Mouse (Mus musculus) brain, adult 2 months (tissue): ENCODE data around the gene Mcoln1.
A peak's percentile ranks its signal among the peaks of the same experiment; 100 is the strongest.

ENCODE experiments used
- DNase-seq: peaks from one replicate; pipeline ENCODE4 v3.0.0; 2011; ENCODE audit warnings: low read depth, low spot score

Mcoln1 gene

GRCm38 (mm10) chr8:3498583-3498982 lies 1.7 kb upstream of the Mcoln1 start:
- DNase-seq, result no peak

DNA sequence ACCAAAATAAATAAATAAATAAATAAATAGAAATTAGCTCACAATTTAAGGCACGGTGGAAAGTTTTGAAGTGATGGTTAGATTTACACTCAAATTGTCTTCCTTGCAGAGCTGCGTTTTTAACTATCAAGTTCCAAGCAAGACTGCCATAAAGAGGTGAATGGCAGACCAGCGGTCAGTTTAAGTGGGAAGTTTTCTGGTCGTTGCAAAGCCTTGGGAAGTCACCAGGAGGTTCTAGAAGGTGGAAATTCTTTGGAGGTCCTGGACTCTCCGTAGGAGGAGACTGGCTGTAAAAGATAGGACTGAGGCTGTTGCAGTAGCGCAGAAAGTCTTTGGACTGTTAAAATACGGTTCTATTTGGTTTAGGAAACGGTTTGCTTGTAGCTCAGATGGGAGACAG lies 506 bp upstream of the Mcoln1 start:
- no peak for DNase-seq

GRCm38 (mm10) chr8:3502217-3502616 lies 2.0 kb downstream of the Mcoln1 start:
- DNase-seq, result peak; percentile 70

DNA sequence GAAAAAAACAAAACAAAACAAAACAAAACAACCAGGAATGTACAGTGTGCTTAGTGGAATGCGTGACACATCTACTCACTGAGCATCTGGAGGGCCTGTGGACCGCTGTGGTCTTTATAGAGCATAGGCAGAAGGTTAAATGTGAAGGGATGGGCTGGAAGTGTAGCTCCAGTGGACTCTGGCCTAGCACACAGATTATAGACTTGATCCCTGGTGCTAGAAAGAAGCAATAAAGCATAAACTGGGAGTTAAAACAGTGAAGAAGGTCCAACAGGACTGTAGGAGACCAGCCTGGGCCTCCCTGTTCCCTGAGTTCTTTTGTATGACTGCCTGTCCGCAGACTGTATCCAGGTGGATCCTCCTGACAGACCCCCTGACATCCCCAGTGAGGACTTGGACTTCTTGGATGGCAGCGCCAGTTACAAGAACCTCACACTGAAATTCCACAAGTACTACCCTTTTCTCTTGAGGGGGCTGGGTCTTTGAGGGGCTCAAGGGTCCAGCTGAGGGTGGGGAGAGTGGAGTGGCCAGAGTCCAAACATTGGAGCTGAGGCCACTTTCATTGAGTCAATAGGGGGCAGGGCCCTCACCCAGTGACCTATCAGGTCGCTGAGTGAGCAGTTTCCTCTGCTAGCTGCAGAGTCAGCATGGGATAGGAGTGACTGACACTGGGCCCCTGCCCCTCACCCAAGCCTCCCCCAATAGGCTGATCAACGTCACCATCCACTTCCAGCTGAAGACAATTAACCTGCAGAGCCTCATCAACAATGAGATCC lies 7.9 kb downstream of the Mcoln1 start:
- DNase-seq, result no peak

DNA sequence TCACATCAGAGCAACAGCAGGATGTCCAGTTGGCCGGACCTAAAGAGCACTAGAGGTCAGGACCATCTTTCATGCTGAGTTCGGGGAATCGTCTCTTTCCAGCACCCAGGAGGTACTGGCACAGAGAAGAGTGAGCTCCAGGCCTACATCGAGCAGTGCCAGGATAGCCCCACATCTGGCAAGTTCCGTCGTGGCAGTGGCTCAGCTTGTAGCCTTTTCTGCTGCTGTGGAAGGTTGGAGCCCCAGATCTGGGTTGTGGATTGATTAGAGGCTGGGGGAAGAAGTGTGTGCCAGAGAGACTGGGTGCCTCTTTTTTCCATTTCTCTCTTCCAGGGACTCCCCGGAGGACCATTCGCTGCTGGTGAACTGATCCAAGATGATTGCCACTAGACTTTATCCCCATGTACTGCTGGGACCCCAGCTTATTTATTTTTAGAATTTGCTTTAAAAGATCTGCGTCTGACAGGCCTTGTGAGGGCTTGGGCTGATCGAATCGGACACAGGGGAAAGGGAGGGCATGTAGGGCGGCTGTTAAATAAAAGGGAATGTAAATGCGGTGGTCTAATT lies 14.5 kb downstream of the Mcoln1 start:
- peak; percentile 18 for DNase-seq

DNA sequence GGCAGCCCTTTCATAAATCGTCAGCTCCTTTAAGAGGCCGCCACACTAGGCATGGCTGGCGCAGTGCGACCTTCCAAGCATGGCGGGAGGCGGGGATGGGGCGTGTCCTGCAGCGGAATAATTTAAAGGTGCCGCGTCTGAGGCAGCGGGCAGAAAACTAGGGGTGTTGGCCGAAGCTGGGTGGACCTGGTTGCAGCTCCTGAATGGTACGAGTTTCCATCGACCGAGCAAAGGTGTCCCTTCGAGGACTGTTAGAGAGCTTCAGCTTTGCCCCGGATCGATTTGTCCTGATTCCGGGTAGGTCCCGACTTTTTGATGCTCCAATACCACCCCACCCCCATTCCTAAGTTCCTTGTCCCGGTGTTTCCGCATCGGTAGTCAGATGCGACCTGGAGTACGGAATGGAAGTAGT lies 15.0 kb downstream of the Mcoln1 start, which contains the start of gene Pnpla6:
TSS of gene Pnpla6 (plus strand) at position 125 of the 412 bp plus-strand sequence.
- DNase-seq, result peak; percentile 94

DNA sequence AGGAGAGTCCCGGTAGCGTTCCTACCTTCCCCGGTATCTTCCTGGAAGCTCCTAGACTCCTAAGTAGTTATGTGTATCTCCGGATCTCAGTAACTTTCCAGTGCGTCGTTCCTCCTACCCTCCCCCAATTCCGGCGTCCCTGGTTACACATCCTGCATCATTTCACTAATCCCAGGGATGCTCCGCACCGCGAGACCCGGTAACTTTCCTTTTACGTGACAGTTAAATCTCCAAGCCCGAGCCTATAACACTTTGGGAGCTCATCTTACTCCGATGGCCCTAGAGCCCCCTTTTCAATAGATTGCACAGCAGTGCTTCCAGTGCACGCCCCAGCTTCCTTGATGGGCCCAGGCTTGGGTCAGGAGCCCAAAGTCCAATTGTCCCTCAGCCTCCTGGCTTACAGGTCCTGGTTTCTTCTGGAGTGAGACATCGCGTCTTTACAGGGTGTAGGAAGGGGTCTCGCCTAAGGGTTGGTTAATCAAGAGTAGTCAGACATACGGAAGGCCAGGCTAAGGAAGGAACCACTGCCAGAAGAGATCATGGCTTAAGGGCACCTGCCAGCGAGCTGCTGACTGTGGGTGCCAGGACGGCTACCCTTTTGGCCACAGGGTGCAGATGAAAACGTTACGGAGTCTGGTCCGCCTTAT lies 15.6 kb downstream of the Mcoln1 start:
- DNase-seq, result peak; percentile 82

DNA sequence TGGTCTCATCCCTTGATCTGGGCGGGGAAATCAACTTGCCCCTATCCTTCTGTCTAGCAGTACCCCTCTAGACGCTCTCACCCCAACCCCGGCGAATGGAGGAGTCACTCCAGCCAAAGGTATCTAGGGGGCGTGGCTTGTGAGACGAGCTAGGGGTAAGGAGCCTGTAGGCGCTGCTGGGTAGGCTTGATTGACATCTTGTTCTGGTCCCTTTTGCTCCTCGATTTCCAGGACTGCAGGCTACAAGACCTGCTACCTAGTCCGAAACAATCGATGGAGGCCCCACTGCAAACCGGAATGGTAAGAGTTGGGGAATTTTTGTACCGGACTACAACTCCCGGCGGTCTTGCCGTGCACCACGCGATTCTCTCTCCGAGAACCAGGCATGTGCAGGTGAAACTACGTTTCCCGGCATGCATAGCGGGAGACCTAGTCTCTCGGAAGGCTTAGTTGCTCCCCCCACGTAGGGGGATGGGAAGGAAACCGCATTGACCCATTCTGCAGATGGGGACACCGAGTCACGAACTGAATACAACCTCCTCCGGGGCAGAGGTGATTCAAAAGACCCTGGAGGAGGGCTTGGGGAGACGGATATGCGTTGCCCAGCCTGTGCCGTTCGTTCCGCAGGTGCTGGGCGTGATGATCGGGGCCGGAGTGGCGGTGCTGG lies 16.3 kb downstream of the Mcoln1 start:
- peak; percentile 99 for DNase-seq

DNA sequence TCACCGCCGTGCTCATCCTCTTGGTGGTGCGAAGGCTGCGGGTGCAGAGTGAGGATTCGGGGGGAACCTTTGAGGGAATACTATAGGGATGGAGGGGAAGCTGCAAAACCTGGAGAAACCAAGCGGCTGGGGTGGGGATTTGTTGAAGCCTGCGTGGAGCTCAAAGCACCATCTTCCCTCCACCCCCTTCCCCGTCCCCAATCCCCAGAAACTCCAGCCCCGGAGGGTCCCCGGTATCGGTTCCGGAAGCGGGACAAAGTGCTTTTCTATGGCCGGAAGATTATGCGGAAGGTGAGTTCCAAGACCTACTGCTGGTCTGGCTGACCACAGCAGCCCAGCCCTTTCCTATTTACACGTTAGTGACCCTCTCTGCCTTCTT lies 16.8 kb downstream of the Mcoln1 start:
- peak; percentile 59 for DNase-seq

GRCm38 (mm10) chr8:3522007-3522697 lies 21.9 kb downstream of the Mcoln1 start:
- DNase-seq, result no peak

- DNase-seq, result no peak
Measured at GRCm38 (mm10) chr8:3530816-3531215, 30.6 kb downstream of the Mcoln1 start.

DNA sequence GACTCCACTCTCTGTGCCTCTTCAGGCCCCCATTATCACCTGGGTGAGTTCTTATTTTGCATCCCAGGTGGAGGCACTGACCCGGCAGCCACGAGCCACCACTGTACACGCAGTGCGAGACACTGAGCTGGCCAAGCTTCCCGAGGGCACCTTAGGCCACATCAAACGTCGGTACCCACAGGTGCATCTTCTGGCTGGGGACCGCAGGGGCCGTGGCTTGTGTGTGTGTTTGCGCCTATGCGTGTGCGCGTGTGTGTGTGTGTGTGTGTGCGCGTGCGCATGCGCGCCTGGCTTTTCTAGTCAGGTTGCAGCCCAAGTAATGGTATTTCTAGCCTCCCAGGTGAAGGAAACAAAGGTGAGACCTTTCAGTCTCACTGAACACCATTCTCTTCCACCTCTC lies 31.7 kb downstream of the Mcoln1 start:
- no peak for DNase-seq

- DNase-seq, result no peak
Measured at GRCm38 (mm10) chr8:3536053-3536841, 36.0 kb downstream of the Mcoln1 start.

GRCm38 (mm10) chr8:3536940-3537339 lies 36.7 kb downstream of the Mcoln1 start:
- DNase-seq, result no peak

- DNase-seq, result no peak
Measured at GRCm38 (mm10) chr8:3537666-3538065, 37.4 kb downstream of the Mcoln1 start.

DNA sequence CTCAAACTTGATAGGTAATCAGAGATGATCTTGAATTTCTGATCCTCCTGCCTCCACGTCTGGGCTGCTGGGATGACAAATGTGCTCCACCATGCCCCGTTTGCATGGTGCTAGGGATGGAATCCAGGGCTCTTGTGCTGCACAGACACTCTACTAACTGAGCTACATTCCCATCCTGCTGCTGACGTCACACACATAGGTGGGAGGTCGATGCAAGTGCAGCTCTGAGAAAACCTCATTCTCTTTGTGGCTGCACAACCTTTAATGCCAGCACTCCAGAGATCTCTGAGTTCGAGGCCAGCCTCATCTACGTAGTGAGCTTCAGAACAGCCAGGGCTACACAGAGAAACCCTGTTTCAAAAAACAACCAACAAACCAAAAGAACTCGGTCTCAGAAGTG lies 38.9 kb downstream of the Mcoln1 start:
- no peak for DNase-seq

DNA sequence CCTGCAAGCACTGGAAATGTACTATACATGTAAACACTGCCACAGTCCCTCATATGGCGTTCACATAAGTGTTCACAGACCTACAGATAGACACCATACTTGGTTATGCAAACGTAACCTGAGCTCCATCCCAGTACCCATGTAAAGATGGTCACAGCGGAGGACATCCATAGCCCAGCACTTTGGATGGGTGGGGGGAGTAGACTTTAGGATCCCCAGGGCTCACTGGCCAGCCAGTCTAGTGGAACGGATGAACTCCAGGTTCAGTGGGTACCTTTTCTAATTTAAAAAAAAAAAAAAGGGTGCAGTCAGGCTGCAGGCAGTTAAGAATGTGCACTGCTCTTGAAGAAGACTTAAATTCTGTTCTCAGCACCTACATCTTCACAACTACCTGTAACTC lies 39.8 kb downstream of the Mcoln1 start:
- no peak for DNase-seq

GRCm38 (mm10) chr8:3546511-3546910 lies 46.3 kb downstream of the Mcoln1 start:
- DNase-seq, result no peak

- no peak for DNase-seq
Measured at GRCm38 (mm10) chr8:3552240-3552639, 52.0 kb downstream of the Mcoln1 start.

- no peak for DNase-seq
Measured at GRCm38 (mm10) chr8:3556114-3556513, 55.9 kb downstream of the Mcoln1 start.
